Mouse (Mus musculus) G1E-ER4 (cell line): ENCODE data around the gene Strbp. TPM values are rescaled to one million over a fixed set of nuclear protein-coding genes. Genes with fewer than 3 reads are reported as not detected.

ENCODE experiments used
- GATA1 ChIP-seq: IDR thresholded peaks from one replicate; pipeline ENCODE4 v1.8.0; 2012; ENCODE audit warnings: low read length, inconsistent platforms
- polyA plus RNA-seq: library from polyadenylated mRNA; stranded (reverse); fragments of >175 nt; gene quantifications from 2 replicates; pipeline ENCODE4 v1.2.3, GENCODE M21; 2012

Gene Strbp
- 15.6 and 24.4 TPM in 2 replicates for polyA plus RNA-seq

DNA sequence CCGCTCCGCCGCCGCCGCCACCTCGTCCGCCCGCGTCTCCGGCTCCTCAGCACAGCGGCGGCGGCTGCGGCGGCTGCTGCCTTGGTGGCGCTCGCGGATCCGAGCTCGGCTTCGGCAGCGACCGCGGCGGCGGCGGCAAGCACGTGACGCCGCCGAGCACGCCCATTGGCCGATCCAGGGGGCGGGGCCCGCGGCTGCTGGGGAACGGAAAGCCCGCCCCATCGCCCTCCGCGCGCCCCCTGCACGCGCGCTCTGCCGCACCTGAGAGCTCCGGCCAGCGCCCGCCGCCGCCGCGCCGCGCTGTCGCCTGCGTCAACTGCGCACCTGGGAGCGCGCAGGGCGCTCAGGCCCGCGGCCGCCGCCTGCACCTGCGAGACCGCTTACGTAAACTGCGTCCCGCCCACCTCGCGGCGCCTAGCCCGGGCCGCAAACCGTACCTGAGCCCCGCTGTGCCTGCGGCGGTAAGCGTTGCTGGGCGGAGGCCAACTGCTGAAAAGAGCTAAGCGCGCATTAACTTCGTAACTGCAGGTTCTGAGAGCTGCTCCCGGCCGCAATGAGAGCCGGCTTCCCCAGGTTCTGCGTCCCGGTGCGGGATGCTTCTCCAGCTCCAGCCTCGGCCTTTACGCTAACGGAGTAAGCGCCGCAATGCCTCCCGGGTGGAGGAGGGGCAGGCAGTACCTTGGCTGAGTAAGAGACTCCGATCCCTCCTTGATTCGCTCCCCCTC is at the start of gene Strbp:
Gene Strbp (minus strand): TSS at position 630 of the 725 bp plus-strand sequence.
- TF ChIP-seq GATA1: no peak

DNA sequence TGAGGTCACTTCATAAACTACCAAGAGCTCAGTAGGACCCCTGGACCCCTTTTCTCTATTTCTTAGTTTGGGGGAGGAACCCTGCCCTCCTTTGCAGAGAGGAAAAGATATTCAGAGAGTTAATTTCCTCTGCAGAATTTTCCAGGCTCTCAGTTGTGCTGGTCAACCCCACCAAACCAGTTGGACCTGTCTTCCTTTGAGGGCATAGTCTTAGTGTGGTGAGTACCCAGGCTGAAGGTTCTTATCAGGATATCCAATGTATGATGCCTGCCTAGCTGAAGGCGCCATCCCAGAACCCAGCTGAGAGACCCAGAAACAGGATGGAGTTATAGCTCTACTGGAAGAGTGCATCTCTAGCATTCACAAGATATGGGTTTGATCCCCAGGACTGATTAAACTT is 47.5 kb upstream of the Strbp start:
- no peak for TF ChIP-seq GATA1

GRCm38 (mm10) chr2:37749323-37749722 is 45.7 kb upstream of the Strbp start:
- no peak for TF ChIP-seq GATA1

DNA sequence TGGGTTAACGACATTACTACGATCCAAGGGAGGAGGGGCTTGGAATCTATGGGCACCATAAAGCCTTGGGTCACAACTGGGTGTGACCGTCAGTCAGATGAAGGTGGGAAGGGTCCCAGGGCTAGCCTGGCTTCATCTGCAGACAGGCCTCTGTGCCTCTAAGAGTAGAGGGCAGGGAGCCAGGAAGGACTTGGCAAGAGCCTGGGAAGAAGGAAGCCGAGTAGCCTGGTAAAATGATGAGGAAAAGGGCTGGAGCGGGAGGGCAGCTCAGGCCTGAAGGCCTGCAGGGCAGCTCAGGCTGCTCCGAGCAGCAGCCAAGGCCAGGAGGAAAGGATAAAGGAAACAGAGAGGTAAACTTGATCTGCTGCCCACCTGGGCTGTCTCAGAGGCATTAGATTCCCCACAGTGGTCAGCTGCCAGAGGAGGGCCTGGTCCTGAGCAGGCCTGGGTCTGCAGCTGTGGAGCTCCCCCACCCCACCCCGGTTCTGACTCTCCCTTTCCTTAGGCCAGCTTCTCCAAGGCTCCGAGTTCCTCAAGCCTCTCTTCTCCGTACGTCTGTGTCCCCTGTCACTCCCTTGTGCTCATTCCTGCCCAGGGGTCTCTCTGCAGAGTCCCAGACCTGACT is 44.9 kb upstream of the Strbp start:
- no peak for TF ChIP-seq GATA1

DNA sequence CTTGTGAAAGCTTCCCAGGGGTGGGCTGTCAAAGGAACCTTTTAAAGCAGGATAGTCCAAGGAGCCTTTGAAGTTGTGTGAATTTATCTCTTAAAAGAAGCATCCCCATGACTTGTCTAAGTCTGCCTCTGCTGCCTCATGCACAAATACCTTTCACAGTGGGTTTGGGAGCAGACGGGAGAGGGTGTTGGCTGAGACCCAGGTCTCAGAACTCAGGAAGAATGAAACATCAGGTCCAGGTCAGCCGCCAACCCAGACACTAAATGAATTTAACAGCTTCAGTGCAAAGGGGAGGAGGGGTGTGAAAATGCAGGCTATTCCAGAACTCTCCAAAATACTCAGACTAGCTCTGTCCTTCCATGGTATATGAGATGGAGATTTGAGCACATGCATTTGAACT is 44.2 kb upstream of the Strbp start:
- no peak for TF ChIP-seq GATA1

- TF ChIP-seq GATA1: no peak
These were observed 42.8 kb upstream of the Strbp start for GRCm38 (mm10) chr2:37746293-37747049.

GRCm38 (mm10) chr2:37744773-37745395 is 41.2 kb upstream of the Strbp start:
- no peak for TF ChIP-seq GATA1

DNA sequence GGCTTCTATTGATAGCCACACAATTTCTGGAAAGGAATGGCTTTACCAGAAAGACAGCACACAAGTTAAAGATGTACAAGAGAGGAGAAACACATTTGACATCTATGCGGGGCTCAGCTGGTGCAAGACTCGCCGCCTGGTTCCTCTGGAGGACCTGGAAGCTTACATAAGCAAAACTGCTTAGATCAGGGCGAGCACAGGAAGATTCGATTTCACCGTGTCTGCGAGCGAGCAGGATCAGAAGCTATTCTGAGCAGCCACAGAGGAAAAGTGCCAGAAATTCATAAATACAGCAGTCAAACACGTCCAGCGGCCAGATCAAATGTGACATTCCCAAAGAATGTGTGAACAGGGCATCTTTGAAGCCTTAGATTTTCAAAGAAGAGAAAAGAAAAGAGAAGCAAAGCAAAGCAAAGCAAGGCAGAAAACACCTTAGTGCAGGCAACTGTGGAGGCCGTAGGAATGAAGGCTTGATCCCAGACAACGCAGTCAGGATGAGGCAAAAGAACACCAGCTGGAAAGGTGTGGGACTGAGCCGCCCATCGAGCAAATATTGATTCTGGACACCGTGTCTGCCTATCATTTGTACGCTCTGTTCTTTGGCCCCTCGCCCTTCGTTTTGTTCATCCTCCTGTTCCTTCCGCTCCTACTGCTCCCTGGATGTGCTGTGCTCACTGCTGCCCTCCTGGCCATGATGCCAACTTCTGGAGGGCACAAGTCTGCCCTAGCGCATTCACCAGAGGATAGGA is 38.3 kb upstream of the Strbp start:
- TF ChIP-seq GATA1: no peak

- no peak for TF ChIP-seq GATA1
These were observed 32.1 kb upstream of the Strbp start for GRCm38 (mm10) chr2:37735807-37736188.

GRCm38 (mm10) chr2:37734979-37735806 is 31.5 kb upstream of the Strbp start:
- TF ChIP-seq GATA1: no peak

DNA sequence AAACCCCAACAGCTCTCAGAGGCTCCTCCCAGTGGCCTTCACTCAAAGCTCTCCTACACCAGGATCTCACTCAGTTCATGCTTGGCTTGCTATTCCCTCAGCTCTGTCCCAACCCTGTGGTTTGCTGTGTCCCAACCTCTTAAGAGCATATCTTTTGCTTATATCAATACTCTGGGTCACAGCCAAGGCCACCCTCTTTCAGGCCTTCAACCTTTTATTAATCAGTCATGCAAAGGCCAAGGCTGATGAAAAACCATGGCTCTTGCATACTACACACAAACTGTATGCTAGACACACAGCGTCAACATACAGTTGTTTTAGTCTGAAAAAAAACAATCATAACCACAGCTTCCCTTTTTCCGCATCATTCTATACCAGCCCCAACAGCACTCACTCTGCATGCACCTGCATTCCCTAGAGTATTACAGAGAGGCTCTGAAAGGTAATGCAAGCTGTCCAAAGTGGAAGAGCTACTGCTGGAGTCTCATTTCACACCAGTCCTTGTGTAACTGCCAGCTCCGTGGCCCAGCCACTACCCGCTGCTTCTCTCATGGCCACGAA is 27.7 kb upstream of the Strbp start:
- no peak for TF ChIP-seq GATA1

DNA sequence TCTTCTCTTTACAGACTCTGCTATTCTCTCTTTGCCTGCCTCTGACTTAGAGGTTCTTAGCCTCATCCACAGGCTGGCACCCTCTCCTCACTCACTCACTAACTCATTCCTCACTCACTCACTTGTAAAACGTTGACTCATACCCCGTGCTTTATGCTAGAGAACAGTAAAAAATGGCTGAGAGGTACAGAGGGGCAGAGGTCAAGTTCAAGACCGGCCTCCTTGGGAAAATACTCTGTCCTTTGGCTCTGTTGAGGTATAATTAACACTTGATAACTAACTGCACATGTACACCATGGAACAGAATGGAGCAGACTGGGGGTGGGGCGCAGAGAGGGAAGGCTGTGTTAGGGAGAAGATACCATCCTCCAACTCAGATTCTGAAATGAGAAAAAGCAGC is 20.6 kb upstream of the Strbp start:
- TF ChIP-seq GATA1: no peak

- no peak for TF ChIP-seq GATA1
These were observed 19.9 kb upstream of the Strbp start for GRCm38 (mm10) chr2:37723501-37724090.
